Mouse (Mus musculus) C2C12 (cell line): ENCODE measurements around the gene Sparc. TPM values are rescaled to one million over a fixed set of nuclear protein-coding genes. Genes with fewer than 3 reads are reported as not detected.

ENCODE experiments used
- H3K27me3 ChIP-seq: one replicate; pipeline ENCODE4 v1.6.1; 2011; ENCODE audit not compliant: control insufficient read depth, insufficient read depth, insufficient read length
- H3K36me3 ChIP-seq: one replicate; pipeline ENCODE4 v1.6.1; 2011; ENCODE audit not compliant: control insufficient read depth, insufficient read depth
- H3K4me3 ChIP-seq: one replicate; pipeline ENCODE4 v1.5.1; 2011; ENCODE audit warnings: mild to moderate bottlenecking, control low read depth; ENCODE audit not compliant: poor library complexity, insufficient read depth, severe bottlenecking
- H3K79me2 ChIP-seq: one replicate; pipeline ENCODE4 v1.6.1; 2011; ENCODE audit not compliant: control insufficient read depth, insufficient read depth
- H3K79me3 ChIP-seq: one replicate; pipeline ENCODE4 v1.6.1; 2011; ENCODE audit warnings: low read depth, control low read depth
- H3ac ChIP-seq: one replicate; pipeline ENCODE3; 2011; ENCODE audit warnings: low read depth; ENCODE audit not compliant: control insufficient read depth, insufficient read length
- CEBPB ChIP-seq: IDR thresholded peaks from one replicate; pipeline ENCODE4 v1.6.1; 2011; ENCODE audit warnings: low read depth, mild to moderate bottlenecking, control low read depth, moderate library complexity
- CTCF ChIP-seq: IDR thresholded peaks from one replicate; pipeline ENCODE4 v1.5.1; 2011; ENCODE audit not compliant: control insufficient read depth, insufficient read depth, insufficient read length
- FOSL1 ChIP-seq: IDR thresholded peaks from one replicate; pipeline ENCODE4 v1.8.0; 2011; ENCODE audit warnings: mild to moderate bottlenecking, low read length; ENCODE audit not compliant: poor library complexity, insufficient read depth, severe bottlenecking
- MAX ChIP-seq: IDR thresholded peaks from one replicate; pipeline ENCODE4 v1.6.1; 2011; ENCODE audit warnings: mild to moderate bottlenecking, control low read depth
- MYOD1 ChIP-seq: IDR thresholded peaks from one replicate; pipeline ENCODE4 v1.6.1; 2011; ENCODE audit warnings: low read depth; ENCODE audit not compliant: control insufficient read depth, insufficient read length
- MYOG ChIP-seq: IDR thresholded peaks from one replicate; pipeline ENCODE4 v1.6.1; 2011; ENCODE audit not compliant: control insufficient read depth, insufficient read length; ENCODE audit errors: extremely low read depth
- USF1 ChIP-seq: IDR thresholded peaks from one replicate; pipeline ENCODE4 v1.6.1; 2011; ENCODE audit warnings: low read depth, mild to moderate bottlenecking, control low read depth, moderate library complexity
- polyA plus RNA-seq: library from polyadenylated mRNA; unstranded; fragments of >200 nt; fragmentation: generic; extraction: Trizol; gene quantifications from one replicate; pipeline ENCODE4 v1.2.1, GENCODE M21; 2012; ENCODE audit warnings: missing spikeins

Sparc gene
- polyA plus RNA-seq, 1 experiment: 632 TPM

DNA sequence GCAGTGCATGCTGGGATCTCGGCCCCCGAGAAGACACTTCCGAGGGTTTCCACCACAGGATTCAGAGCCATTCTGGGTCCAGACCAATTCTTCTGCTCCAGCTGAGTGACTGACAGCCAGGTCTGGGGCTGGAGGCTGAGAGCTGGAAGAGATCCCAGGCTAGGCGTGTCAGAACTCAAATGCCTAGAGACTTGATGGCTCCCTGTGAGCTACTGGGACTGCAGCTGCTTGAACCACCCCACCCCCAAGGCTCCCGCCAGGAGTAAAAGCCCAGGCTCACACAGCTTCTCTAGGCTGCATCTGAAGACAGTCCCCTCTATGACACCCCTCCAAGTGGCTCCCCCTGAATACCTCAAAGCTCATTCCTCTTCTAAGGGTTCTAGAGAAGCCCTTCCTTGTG lies 44.6 kb downstream of the Sparc start:
- TF ChIP-seq MYOG: no peak
- TF ChIP-seq MYOD1: peak; percentile 51
- H3ac ChIP-seq: no peak overlapping the region
- no peaks in the 10 kb centered on the region for H3K36me3 ChIP-seq
- H3K4me3 ChIP-seq: no peak overlapping the region
- H3K27me3 ChIP-seq: no peaks in the 10 kb centered on the region
- H3K79me3 ChIP-seq: no peaks in the 10 kb centered on the region
- H3K79me2 ChIP-seq: no peaks in the 10 kb centered on the region

DNA sequence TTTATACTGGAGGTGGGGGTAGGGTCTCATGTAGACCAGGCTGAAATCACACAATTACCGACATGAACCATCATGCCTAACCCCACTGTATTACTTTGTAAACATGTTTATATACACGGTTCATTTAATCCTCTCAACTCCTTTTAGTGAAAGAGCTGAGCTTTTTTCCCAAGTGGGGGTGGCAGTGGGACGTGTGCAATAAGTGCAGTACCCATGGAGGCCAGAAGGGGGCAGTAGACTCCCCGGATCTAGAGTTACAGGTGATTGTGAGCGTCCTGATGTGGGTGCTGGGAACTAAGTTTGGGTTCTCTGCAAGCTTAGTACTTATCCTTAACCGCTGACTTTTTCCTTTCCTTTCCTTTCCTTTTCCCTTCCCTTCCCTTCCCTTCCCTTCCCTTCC lies 49.1 kb downstream of the Sparc start:
- Histone ChIP-seq H3K79me3 (no peaks in the 10 kb centered on the region), H3K79me2 (no peaks in the 10 kb centered on the region), H3K27me3 (peaks cover 13% of the 10 kb centered on the region), H3ac (no peak overlapping the region), H3K36me3 (no peaks in the 10 kb centered on the region), H3K4me3 (no peak overlapping the region)
- TF ChIP-seq MYOG (no peak), MYOD1 (no peak), CEBPB (no peak), USF1 (no peak), CTCF (no peak), FOSL1 (no peak)

DNA sequence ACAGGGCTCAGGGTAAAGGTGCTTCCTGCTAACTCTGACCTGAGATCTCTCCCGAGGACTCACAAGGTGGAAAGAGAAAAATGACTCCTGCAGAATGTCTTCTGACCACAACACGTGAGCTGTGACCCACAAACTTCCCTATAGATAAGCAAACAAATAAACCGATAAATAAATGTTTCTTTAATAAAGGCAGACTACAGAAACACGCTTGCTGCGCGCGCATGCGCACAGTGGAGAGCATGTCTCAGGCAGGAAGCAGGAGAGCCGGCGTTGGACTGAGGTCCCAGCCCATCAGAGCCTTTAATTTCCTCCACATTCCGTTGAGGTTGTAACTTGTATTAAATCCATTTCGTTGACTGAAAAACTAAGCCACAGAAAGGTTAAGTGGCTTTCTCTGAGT lies 49.6 kb downstream of the Sparc start:
- Histone ChIP-seq H3ac (no peak overlapping the region), H3K79me2 (no peaks in the 10 kb centered on the region), H3K27me3 (peaks cover 13% of the 10 kb centered on the region), H3K36me3 (no peaks in the 10 kb centered on the region), H3K4me3 (no peak overlapping the region), H3K79me3 (no peaks in the 10 kb centered on the region)
- TF ChIP-seq MYOD1 (no peak), USF1 (no peak), CEBPB (no peak), FOSL1 (no peak), MAX (no peak), CTCF (no peak), MYOG (no peak)

DNA sequence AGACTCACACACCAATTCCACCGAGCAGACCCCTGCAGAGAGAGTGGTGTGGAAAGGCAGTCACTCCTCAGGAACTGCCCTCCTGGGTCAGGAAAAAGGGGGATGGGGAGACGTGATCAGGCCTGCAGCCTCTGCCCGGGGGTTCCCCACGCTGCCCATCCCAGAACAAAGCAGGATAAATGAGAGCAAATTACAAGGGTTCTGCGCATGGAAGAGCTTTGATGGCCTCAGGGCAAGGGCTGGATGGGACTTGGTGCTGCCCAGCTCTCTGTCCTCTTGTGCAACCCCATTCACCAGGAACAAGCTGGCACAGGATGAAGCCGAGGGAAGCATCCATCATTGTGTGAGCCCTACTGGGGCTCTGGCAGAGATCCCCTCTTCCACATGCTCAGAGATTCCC lies 51.0 kb downstream of the Sparc start:
- Histone ChIP-seq H3K79me3 (no peaks in the 10 kb centered on the region), H3K4me3 (no peak overlapping the region), H3ac (no peak overlapping the region), H3K79me2 (no peaks in the 10 kb centered on the region), H3K27me3 (peaks cover 13% of the 10 kb centered on the region), H3K36me3 (no peaks in the 10 kb centered on the region)
- TF ChIP-seq MYOG (no peak), FOSL1 (no peak), MAX (no peak), USF1 (no peak), CEBPB (no peak), MYOD1 (no peak), CTCF (no peak)

DNA sequence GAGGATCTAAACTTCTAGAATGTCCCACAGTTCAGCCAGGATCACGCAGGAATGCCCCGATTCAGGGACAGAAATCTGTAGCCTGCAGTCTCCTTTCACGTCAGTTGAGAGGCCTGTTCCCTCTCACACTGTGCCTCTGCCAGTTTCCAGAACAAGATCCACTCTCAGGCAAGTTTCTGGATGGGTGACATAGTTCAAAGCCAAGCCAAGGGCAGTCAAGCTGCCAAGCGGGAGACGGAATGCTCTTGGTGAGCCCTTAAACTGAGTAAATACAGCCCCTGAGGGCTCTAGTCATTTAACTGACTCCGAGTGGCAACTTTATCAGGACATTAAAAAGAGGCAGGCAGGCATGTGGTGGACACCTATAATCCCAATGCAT lies 53.9 kb downstream of the Sparc start:
- no peaks in the 10 kb centered on the region for H3K79me3 ChIP-seq
- H3K27me3 ChIP-seq: peaks cover 27% of the 10 kb centered on the region
- H3K36me3 ChIP-seq: no peaks in the 10 kb centered on the region
- no peak overlapping the region for H3ac ChIP-seq
- no peaks in the 10 kb centered on the region for H3K79me2 ChIP-seq
- H3K4me3 ChIP-seq: no peak overlapping the region
- TF ChIP-seq USF1 (no peak), CEBPB (no peak), FOSL1 (no peak), MYOG (no peak), MYOD1 (no peak)

- no peak overlapping the region for H3ac ChIP-seq
Measured at GRCm38 (mm10) chr11:55368388-55369092, 54.4 kb downstream of the Sparc start.

More at GRCm38 (mm10) chr11:55368388-55369092, 54.4 kb downstream of the Sparc start:
- no peaks in the 10 kb centered on the region for H3K79me2 ChIP-seq
- peaks cover 27% of the 10 kb centered on the region for H3K27me3 ChIP-seq
- no peaks in the 10 kb centered on the region for H3K79me3 ChIP-seq
- H3K36me3 ChIP-seq: no peaks in the 10 kb centered on the region
- H3K4me3 ChIP-seq: no peak overlapping the region
- TF ChIP-seq FOSL1 (no peak), USF1 (no peak), MYOD1 (no peak), MAX (no peak), CEBPB (no peak), CTCF (no peak), MYOG (no peak)
